Mouse (Mus musculus): ENCODE data around the gene Mrpl33.

Mrpl33 gene

GRCm38 (mm10) chr5:31698931-31699330 lies 102.2 kb downstream of the Mrpl33 start:
- no peak for DNase-seq (ENCODE audit: low spot score)

GRCm38 (mm10) chr5:31699397-31699796 lies 102.7 kb downstream of the Mrpl33 start:
- DNase-seq (ENCODE audit: low spot score), result no peak

- no peak for DNase-seq (ENCODE audit: low spot score)
These were observed 108.2 kb downstream of the Mrpl33 start for GRCm38 (mm10) chr5:31704971-31705370.

DNA sequence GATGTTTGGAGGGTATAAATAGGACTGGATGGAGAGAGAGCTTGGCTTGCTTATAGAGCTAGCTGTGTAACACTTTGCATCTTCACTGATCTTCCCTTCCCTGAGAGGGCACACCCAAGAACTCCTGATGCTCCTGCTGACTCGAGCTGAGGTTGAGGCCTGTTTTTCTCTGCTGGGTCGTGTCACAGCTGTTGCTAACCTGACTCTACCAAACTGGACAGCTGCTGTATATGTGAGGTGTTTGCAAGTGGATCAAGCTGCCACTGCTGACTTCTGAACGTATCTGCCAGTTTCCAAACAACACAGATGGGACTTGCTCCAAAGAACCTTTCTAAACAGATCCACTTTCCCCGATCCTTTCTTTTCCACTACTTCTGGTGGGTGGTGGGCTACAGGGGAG lies 110.1 kb downstream of the Mrpl33 start:
- DNase-seq (ENCODE audit: low spot score), result no peak

GRCm38 (mm10) chr5:31709389-31709788 lies 112.7 kb downstream of the Mrpl33 start:
- no peak for DNase-seq (ENCODE audit: low spot score)

DNA sequence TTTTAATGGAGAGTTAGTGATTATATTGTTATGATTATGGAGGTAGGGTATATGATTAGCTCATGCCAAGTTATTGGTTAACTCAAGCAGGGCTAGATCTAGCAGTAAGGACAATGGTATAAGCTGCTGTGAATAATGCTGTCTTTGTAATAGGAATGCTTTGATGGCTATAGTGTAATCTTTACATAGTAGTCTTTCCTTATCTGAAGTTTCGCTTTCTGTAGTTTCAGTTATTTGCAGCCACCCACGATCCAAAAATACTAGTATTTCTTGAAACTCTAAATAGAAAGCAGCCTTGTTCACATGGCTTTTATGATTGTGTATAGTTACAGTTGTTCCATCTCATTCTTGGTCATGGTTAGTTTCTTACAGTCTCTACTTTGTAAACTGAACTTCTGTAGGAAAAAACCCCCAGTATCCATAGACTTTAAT lies 116.6 kb downstream of the Mrpl33 start:
- DNase-seq (ENCODE audit: low spot score), result no peak

- DNase-seq (ENCODE audit: low spot score), result no peak
These were observed 117.1 kb downstream of the Mrpl33 start for GRCm38 (mm10) chr5:31713841-31714264.
